Mouse (Mus musculus) ovary, postnatal 10 days (tissue): Measurements from ENCODE around the gene Rarb.

ENCODE experiments used
- DNase-seq: peaks from one replicate; pipeline ENCODE4 v3.0.0; 2022; ENCODE audit warnings: low spot score

The Rarb gene

DNA sequence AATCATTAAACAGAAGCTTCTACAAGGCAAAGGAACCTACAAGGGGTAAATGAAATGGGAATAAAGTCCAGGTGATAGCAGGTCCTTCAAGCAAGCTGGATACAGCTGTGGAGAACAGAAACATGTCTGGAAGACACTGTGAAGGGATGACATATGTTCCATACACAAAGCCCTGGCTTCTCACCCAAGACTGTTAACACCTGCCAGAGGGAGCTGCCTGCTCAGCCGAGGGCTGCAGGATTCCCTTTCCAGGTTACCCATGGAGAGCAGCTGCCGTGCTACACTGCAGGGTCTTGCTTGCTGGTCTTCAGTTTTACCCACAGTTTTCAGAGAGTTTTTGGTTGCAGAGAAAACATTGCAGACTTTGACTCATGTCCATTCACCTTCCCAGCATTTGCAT, 290.3 kb downstream of the Rarb start:
- DNase-seq, result no peak

DNA sequence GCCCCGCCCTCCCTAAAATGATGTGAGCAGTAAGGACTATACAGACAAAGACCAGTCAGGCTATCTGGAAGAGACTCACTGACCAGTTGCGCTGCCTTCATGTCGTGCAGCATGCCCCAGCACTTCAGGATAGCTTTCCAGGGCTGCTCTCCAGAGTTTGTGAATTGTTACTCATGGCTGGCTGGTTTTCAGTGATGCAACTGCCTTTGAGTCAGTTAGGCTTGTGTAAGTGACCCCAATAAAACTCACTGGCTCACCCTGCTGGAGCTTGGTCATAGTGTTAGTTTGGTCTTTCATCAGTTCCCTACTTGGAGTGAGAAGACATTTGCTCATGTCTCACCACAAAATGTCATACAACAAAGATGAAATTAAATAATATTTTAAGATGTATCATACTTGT, 292.8 kb downstream of the Rarb start:
- no peak for DNase-seq

DNA sequence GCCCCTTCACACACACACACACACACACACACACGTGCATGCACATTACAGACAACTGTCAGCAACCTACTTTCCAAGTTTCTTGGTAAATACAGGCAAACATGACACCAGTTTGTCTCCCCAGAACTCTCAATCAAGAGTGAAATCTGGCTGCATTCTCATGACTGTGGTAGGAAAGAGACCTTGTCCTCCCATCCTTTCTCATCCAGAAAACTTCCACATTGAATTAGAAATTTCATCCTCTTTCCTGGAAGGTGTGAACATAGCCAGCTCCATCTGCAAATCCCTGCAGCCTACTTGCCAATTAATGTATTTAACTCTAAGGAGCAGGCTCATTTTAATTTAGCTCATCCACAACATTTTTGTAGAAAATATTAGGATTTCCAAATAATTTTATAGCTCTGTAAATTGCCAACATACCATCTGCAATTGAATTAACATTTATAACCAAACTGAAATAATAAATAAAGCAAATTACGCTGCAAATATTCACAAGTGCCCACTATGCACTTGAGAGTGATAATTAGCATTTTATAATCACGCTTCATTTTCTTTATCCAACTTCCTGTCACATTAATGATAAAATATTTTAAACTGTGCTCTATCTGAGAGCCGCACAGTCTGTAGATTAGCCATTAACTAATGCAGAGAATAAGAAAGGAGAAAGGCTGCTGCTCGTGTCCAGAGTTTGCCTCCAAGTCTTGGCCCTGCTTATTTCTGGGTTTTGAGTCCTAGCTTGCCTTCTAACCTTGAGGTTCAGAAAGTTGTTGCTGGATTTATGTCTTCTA, 293.6 kb downstream of the Rarb start:
- DNase-seq, result no peak

GRCm38 (mm10) chr14:16522852-16523251, 296.1 kb downstream of the Rarb start:
- no peak for DNase-seq

GRCm38 (mm10) chr14:16519588-16520167, 299.3 kb downstream of the Rarb start:
- DNase-seq, result no peak

DNA sequence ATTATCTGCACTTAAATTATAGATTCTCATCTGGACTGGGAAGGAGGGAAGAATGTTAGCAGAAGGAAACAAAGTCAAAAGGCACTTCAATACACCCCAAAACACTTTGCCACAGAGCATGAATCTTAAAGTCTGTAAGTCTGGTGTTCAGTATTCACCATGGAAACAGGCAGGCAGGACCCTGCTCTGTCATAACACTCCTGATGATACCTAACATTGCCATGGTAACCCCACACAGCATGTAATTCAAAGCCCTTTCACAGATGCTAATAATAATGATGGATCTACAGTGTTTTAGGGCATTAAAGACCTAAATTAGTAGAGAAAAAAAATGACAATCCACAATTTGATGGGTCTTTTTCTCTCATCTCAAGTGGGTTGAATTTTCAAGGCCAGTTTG, 301.0 kb downstream of the Rarb start:
- no peak for DNase-seq

DNA sequence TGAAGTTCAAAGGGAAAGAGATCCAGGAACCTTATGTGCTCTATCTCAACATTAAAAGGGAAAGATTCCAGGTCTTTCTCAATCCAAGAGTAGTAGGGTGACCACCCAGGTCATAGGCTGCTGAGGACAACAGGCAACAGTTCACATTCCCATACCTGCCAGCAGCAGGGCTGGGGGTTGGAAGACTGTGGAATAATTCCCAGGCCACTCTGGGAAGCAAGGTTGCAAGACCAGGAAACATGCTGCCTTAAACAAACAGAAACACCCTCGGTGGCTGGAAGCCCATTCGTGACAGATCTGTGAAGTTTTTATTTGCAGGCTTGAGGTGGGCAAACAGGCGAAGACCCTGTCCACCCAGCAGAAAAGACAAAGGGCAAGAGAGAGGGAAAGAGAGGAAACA, 303.2 kb downstream of the Rarb start:
- no peak for DNase-seq

DNA sequence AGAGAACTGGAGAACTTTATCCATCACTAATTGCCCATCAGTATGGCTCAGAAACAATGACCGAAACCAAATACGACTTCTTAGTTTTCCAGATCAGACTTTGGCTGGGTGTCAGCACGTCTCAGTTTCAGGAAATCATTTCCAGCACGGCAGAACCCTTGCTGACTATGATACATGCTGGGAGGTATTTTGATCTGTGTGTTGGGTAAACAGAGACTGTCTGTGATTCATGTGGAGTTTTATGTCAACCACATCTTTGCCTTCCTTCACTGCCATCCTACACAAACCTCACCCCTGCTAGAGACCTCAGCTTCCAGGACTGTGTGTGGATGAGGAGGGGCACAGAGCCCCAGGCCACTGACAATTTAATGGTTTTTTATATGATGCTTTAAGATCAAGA, 308.4 kb downstream of the Rarb start:
- no peak for DNase-seq

GRCm38 (mm10) chr14:16509825-16510224, 309.1 kb downstream of the Rarb start:
- DNase-seq, result no peak

DNA sequence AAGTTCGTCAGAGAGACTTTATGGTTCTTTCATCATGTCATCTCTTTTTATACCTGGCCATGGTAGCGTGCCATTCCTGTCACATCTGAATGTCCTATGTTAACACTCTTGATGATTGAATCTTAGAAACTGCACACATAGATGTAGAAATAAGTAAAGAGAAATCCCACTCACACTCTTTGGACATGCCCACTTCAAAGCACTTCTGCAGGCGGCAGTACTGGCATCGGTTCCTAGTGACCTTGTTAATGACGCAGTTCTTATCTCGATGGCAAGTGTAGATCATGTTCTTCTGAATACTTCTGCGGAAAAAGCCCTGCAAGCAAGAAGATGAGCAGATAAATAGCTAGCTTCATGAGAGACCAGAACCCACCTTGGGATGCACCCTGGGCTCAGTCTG, 310.2 kb downstream of the Rarb start:
- no peak for DNase-seq

- DNase-seq, result no peak
These were observed 321.7 kb downstream of the Rarb start for GRCm38 (mm10) chr14:16497226-16497661.

DNA sequence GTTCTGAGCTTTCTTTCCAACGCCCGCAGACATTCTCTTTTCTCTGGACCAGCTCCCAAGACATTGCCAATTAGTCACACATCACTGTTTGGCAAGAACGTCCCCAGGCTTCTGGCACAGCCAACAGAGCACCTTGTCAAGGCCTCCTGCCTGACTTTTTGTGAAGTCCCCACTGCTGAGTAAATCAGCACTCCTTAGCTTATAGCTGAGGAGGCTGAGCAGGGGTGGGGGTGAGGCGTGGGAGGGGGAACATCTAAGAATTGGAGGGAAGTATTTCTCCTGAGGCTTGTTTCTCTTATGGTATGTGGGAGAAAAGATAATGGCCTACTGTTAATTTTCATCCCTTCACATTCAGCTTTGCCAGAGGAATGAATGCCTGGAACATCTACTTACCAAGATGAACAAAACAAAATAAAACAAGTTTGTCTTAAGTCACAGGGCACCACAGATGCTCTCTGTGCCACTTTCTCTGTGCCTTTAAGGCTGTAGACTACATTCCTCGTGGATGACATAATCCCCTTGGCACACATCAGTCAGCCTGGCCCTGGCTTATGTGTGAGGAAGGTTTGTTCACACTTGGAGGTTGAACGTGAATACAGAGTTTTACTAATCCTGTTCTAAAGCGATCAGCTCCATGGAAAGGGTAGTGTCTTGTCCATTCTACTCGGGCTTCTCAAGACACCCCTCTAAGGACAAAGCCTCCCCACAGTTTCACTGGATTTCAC, 335.1 kb downstream of the Rarb start:
- DNase-seq, result no peak

- DNase-seq, result no peak
These were observed 338.3 kb downstream of the Rarb start for GRCm38 (mm10) chr14:16480621-16481020.

- DNase-seq, result no peak
These were observed 339.4 kb downstream of the Rarb start for GRCm38 (mm10) chr14:16479521-16479920.

GRCm38 (mm10) chr14:16478606-16479323, 340.2 kb downstream of the Rarb start:
- no peak for DNase-seq

GRCm38 (mm10) chr14:16448269-16448987, 370.5 kb downstream of the Rarb start:
- DNase-seq, result no peak

DNA sequence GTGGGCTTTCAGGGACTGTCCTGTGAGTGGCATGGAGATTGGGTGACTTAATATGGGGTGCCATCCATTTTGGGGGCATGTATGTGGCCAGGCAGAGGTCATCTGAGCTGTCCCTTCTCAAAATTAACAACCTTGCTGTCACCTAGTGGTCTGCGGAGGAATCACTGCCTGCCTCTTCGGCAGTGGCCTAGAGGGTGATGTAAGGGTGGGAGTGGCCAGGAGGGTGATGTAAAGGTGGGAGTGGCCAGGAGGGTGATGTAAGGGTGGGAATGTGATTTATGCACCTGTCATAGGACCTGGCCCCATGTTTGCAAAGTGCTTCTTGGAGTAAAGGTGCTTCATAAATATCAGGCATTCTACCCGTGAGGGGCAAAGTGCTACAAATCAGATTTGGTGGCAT, 371.4 kb downstream of the Rarb start:
- no peak for DNase-seq

GRCm38 (mm10) chr14:16444859-16445258, 374.1 kb downstream of the Rarb start:
- DNase-seq, result no peak

DNA sequence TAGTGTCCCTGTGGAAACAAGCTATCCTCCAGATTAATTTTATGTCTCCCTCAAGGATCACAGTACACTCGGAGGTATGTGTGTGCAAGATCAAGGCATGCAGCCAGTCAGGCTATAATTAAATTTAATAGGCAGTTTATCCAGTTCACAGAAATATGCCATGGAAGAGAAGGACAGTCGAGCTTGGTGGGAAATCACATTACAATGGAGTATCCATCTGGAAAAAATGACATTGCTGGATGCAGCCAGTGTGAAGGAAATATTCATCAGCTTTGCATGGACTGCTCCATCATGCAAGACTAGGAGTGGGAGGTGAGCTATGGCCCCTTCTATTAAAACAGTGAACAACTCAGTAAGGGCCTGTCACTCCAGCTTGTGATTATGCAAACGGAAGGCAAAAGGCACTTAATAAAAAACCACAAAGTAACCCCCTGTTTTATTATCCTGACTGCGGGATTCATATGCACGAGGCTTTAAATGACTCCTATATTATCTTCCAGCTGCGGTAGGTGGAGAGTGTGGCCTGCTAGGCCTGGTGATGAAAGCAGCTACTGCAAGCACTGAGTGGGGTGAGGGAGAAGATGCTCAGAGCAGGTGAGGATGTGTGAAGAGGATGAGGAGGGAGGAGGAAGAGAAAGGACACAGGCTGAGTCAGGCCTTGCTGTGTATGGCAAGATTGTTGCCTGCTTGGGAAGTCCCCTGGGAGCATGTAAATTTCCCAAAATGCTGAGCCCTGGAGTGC, 379.4 kb downstream of the Rarb start:
- no peak for DNase-seq

DNA sequence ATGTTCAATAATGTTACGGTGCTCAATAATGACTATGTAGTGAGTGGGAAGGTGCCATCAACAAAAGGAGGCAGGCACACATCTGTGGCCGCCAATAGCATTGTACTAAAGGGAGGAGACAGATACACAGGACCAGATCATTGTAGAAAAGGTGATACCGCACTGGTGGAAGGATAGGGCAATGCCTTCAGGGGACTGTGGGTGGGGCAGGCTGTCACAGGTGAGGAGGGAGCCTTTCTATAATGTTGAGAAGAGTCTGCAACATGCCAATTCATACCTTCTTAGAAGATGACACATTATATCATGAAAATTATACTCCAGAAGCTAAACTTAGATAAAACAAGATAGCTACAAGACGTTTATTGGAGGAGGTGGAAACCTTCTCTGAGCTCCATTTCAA, 381.6 kb downstream of the Rarb start:
- no peak for DNase-seq
